24 mouse cellular contexts compared by ENCODE assay signal in the genomic region with DNA sequence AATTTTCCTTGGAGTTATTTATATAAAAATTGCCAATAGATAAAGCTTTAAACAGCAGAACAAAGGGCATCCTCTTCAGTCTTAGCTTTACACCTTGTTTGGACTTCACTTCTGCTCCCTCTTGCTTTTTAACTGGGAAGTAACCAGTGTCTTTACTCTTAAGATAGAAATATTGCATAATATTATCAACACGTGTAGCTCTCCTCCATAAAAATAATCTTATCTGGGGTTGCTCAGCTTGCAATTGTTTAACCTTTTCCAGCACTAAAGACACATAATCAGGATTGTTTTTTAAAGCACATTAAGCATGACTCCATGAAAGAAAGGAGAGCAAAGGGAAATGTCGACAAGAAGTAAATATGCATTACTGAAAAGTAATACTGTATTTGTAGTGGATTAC.
"Had no signal": no experiment of that assay in that cellular context is flagged by ENCODE, and none has a peak within 500 bp of the region (broad histone marks: within the 10 kb centered on the region; RNA-seq: fewer than 3 reads in every experiment).

No protein-coding gene starts in this region.

- ATAC-seq: hindbrain, postnatal 0 days had no signal

- H3K9me3 ChIP-seq: heart, embryonic 10.5 days; heart, embryonic 13.5 days; heart, embryonic 15.5 days; hindbrain, embryonic 13.5 days; hindbrain, embryonic 15.5 days; limb, embryonic 10.5 days; limb, embryonic 12.5 days; liver, embryonic 13.5 days had no signal

- H3K27ac ChIP-seq: gastrocnemius, adult 2 months; heart, embryonic 10.5 days; heart, embryonic 13.5 days; heart, embryonic 15.5 days; hindbrain, embryonic 13.5 days; hindbrain, embryonic 15.5 days; hindbrain, postnatal 0 days; layer of hippocampus, adult 2 months; left cerebral cortex, adult 2 months; limb, embryonic 10.5 days; limb, embryonic 12.5 days; liver, embryonic 13.5 days had no signal

- DNase-seq: gastrocnemius, adult 2 months; gastrocnemius, postnatal 10 days; gastrocnemius, postnatal 25 days; heart, adult 18-20 months; heart, postnatal 14 days; heart, postnatal 36 days; kidney, adult 18-20 months; kidney, adult 8-10 months; kidney, postnatal 10 days; kidney, postnatal 25 days; kidney, postnatal 4 days; liver; liver, embryonic 13.5 days had no signal

- H3K4me2 ChIP-seq: heart, embryonic 13.5 days; heart, embryonic 15.5 days; hindbrain, embryonic 13.5 days; hindbrain, embryonic 15.5 days; limb, embryonic 12.5 days; liver, embryonic 11.5 days; liver, embryonic 13.5 days had no signal

- H3K4me1 ChIP-seq: heart, embryonic 10.5 days; heart, embryonic 13.5 days; heart, embryonic 15.5 days; hindbrain, embryonic 13.5 days; hindbrain, embryonic 15.5 days; limb, embryonic 12.5 days; liver, embryonic 13.5 days had no signal

- H3K9ac ChIP-seq: heart, embryonic 13.5 days; heart, embryonic 15.5 days; hindbrain, embryonic 13.5 days; hindbrain, embryonic 15.5 days; limb, embryonic 12.5 days; liver, embryonic 13.5 days had no signal

- H3K27me3 ChIP-seq: heart, embryonic 13.5 days; heart, embryonic 15.5 days; hindbrain, embryonic 13.5 days; hindbrain, embryonic 15.5 days; limb, embryonic 12.5 days; liver, embryonic 13.5 days had no signal

- H3K4me3 ChIP-seq: gastrocnemius, adult 2 months; heart, embryonic 10.5 days; heart, embryonic 13.5 days; heart, embryonic 15.5 days; hindbrain, embryonic 13.5 days; hindbrain, embryonic 15.5 days; layer of hippocampus, adult 2 months; left cerebral cortex, adult 2 months; limb, embryonic 10.5 days; limb, embryonic 12.5 days; liver, embryonic 13.5 days had no signal
